Mouse (Mus musculus) liver, postnatal 0 days (tissue): ENCODE results near the gene Nusap1.

Experiments used
- CTCF ChIP-seq: sonication (generic); IDR thresholded peaks from 2 replicates; pipeline ENCODE4 v1.5.1; 2016; ENCODE audit warnings: antibody characterized with exemption, low read depth
- EP300 ChIP-seq: IDR thresholded peaks from 2 replicates; pipeline ENCODE4 v1.6.1; 2016; ENCODE audit warnings: antibody characterized with exemption, low read depth, mild to moderate bottlenecking

GRCm38 (mm10) chr2:119683706-119684105 is 65.6 kb downstream of the Nusap1 start:
- TF ChIP-seq CTCF (no peak), EP300 (no peak)
